Mouse (Mus musculus) kidney, adult 2 months (tissue): ENCODE measurements around the gene Gng12. TPM values are rescaled to one million over a fixed set of nuclear protein-coding genes. Genes with fewer than 3 reads are reported as not detected.
"Not testable (repeated sequence)": the region's sequence is repeated elsewhere in the genome, so short reads cannot be mapped to it uniquely, and the experiment has no call there.

Experiments used
- DNase-seq: peaks from one replicate; pipeline ENCODE4 v3.0.0; 2021
- H3K27ac ChIP-seq: fragments of 200-500 bp; 2 replicates; pipeline ENCODE4 v1.5.1; 2012; ENCODE audit warnings: low read depth, low read length, control low read depth, inconsistent platforms; ENCODE audit not compliant: insufficient read depth
- H3K27me3 ChIP-seq: fragments of 200-500 bp; replicated peaks from 2 replicates; pipeline ENCODE4 v1.6.1; 2012; ENCODE audit warnings: mild to moderate bottlenecking, moderate library complexity, low read length, inconsistent platforms; ENCODE audit not compliant: control insufficient read depth, insufficient read depth
- H3K36me3 ChIP-seq: fragments of 200-500 bp; 2 replicates; pipeline ENCODE4 v1.6.1; 2012; ENCODE audit warnings: mild to moderate bottlenecking, moderate library complexity, low read length, inconsistent platforms; ENCODE audit not compliant: control insufficient read depth, insufficient read depth
- H3K4me1 ChIP-seq: fragments of 200-500 bp; 2 replicates; pipeline ENCODE4 v1.6.1; 2011; ENCODE audit warnings: low read length; ENCODE audit not compliant: control insufficient read depth, insufficient read depth
- H3K4me3 ChIP-seq: fragments of 200-500 bp; 2 replicates; pipeline ENCODE4 v1.5.1; 2011; ENCODE audit warnings: mild to moderate bottlenecking, low read depth, low read length, control low read depth; ENCODE audit not compliant: insufficient read depth
- CTCF ChIP-seq: fragments of 200-500 bp; conservative IDR thresholded peaks from 2 replicates; pipeline ENCODE4 v1.5.1; 2011; ENCODE audit warnings: low read depth, mild to moderate bottlenecking, control low read depth, low read length, moderate library complexity, mixed read lengths; ENCODE audit not compliant: insufficient read depth, insufficient read length
- POLR2A ChIP-seq: fragments of 200-500 bp; IDR thresholded peaks from one replicate; pipeline ENCODE4 v1.6.1; 2011; ENCODE audit warnings: low read depth, low read length, control low read depth
- WGBS: fragments of 180-500 bp; shearing (Covaris S2); methylation state at CpG from one replicate; pipeline ENCODE4 v1.1.7; 2018; 5-methylcytosine and 5-hydroxymethylcytosine counted together
- polyA plus RNA-seq: library from polyadenylated mRNA; depleted of rRNA; stranded (reverse); fragments of >200 nt; gene quantifications from 2 replicates; pipeline ENCODE4 v1.2.3, GENCODE M21; 2012

Gng12 gene
- polyA plus RNA-seq, 1 experiment: 102 TPM

DNA sequence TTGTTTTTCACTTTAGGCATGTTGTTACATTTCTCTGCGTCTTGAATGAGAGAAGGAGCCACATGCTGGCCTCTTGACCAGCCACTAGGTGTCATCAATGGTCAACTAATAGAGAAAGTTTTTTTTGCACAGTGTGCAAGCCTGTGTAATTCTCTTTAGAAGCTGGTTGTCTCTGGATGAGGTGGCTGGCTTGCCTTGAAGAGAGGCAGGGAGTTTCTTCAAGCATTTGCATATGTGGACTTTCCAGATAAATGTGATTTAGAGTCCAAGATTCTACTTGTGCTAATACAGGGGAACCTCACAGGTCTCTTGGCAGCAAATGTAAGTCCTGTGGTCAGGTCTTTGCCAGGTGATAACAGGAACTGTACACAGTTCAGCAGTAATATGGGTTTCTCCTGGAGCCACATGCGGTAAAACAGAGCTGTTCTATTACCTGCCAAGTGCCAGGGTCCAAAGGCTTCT lies 66.4 kb downstream of the Gng12 start:
- no peaks in the 10 kb centered on the region for H3K27me3 ChIP-seq
- H3K27ac ChIP-seq: 0 out of 2 replicates have a peak overlapping the region, but pooled peaks have one; percentile 39
- H3K36me3 ChIP-seq: no peaks in the 10 kb centered on the region
- H3K4me1 ChIP-seq: peaks cover 35% of the 10 kb centered on the region
- 15% methylated on average over 2 of the region's 2 CpGs for WGBS
- H3K4me3 ChIP-seq: no peak overlapping the region
- peak; percentile 78 for DNase-seq
- TF ChIP-seq POLR2A (no peak), CTCF (peak; percentile 54)

DNA sequence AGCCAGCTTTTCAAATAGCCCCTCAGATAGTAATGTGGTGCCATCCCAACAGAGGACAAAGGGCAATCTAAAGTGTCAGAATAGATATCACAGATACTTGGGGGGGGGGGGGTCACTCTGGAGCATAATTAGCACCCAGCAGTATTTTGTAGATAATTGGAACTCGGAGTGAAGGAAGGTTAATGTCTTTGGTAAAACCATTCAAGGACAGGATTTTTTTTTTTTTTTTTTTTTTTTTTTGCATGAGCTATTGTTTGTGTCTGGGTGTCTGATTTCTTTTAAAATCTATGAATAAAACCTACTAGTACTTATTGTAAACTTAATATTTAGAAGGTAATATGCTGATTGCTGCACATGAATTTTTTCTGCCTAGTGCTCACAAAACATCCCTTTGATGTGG lies 66.9 kb downstream of the Gng12 start:
- no peaks in the 10 kb centered on the region for H3K36me3 ChIP-seq
- H3K4me1 ChIP-seq: peaks cover 40% of the 10 kb centered on the region
- H3K4me3 ChIP-seq: no peak overlapping the region
- no peaks in the 10 kb centered on the region for H3K27me3 ChIP-seq
- no peak for TF ChIP-seq CTCF
- TF ChIP-seq POLR2A: no peak
- DNase-seq: no peak
- 0 out of 2 replicates have a peak overlapping the region, but pooled peaks have one; percentile 39 for H3K27ac ChIP-seq
- WGBS: 25% methylated on average over 1 of the region's 1 CpGs

DNA sequence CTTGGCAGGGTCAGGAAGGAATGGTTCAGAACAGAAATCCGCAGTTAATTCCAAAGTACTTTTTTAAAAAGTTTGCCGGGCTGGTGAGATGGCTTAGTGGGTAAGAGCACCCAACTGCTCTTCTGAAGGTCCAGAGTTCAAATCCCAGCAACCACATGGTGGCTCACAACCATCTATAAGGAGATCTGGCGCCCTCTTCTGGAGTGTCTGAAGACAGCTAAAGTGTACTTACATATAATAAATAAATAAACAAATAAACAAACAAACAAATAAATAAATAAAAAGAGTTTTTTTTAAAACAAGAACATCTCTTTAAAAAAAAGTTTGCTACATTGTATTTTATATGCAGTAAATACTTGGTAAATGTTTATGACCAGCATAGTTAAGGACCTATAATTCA lies 67.5 kb downstream of the Gng12 start:
- H3K4me1 ChIP-seq: peaks cover 45% of the 10 kb centered on the region
- not testable (repeated sequence) for H3K36me3 ChIP-seq, H3K27me3 ChIP-seq, H3K27ac ChIP-seq, DNase-seq, H3K4me3 ChIP-seq
- 77% methylated on average over 3 of the region's 3 CpGs for WGBS

DNA sequence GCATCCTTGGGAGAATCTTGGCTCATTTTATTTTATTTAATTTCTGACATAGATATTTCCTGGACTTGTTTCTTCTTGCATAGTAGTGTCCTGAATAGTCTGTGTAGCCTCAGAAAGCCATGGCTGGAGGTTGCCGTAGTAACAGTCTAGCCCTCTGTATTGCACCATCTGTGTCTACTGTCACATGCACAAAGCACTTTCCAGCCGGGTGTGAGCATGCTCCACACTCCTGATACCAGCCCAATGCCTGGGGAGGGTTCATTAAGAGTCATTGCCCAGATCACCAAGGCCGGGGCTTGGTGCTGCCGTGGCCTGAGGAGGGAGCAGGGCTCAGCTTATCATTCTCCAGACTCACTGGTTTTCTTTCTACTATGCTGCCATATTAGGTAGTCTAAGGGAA lies 68.0 kb downstream of the Gng12 start:
- TF ChIP-seq CTCF (no peak), POLR2A (no peak)
- Histone ChIP-seq H3K27me3 (no peaks in the 10 kb centered on the region), H3K36me3 (no peaks in the 10 kb centered on the region), H3K27ac (no peak overlapping the region), H3K4me3 (no peak overlapping the region), H3K4me1 (peaks cover 48% of the 10 kb centered on the region)
- no peak for DNase-seq
- 64% methylated on average over 4 of the region's 4 CpGs for WGBS

DNA sequence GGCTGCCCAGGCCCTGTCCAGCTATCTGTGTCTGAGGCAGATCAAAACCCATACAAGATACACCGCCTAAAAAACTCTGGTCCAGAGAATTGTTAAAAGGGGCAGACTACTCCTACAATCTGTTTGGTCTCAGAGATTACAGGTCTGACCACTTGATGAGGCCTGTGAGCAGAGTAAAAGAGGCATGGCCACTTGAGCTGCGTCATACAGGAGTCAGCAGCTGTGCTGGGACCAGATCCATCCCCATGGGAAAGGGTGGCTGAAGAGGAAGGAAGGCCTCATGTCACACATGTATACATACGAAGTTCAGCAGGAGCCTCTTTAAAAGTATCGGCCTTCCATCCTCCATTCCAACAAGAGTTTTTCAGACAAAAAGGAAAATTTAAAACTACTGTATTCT lies 69.0 kb downstream of the Gng12 start:
- WGBS: 68% methylated on average over 4 of the region's 4 CpGs

DNA sequence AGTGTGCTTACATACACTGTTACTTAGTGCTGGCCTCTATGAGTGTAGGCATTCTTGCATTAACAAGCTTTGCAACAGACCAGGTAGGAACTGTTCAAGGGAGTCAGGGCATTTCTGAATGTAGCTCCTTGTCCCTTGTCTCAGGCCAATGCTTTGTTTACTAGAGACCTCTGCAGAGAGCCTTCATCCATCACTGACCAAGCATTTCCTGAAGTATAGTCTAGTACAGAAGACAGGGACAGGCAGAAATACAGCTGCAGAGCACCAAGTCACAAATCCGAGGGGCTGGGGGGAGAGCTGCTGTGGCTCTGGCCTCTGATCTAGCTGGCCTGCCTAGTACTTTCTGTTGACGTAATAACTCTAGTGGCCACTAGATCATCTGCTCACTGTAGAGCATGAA lies 71.6 kb downstream of the Gng12 start:
- no peaks in the 10 kb centered on the region for H3K36me3 ChIP-seq
- no peaks in the 10 kb centered on the region for H3K27me3 ChIP-seq
- TF ChIP-seq CTCF: no peak
- TF ChIP-seq POLR2A: no peak
- peak overlapping the region; percentile 69 for H3K27ac ChIP-seq
- DNase-seq: peak; percentile 83
- WGBS: 11% methylated on average over 2 of the region's 2 CpGs
- H3K4me3 ChIP-seq: no peak overlapping the region
- peaks cover 48% of the 10 kb centered on the region for H3K4me1 ChIP-seq

More for the DNA sequence above, 69.0 kb downstream of the Gng12 start:
- Histone ChIP-seq H3K27ac (no peak overlapping the region), H3K4me1 (peaks cover 49% of the 10 kb centered on the region), H3K27me3 (no peaks in the 10 kb centered on the region), H3K36me3 (no peaks in the 10 kb centered on the region), H3K4me3 (no peak overlapping the region)
- no peak for DNase-seq
- TF ChIP-seq CTCF (no peak), POLR2A (no peak)

DNA sequence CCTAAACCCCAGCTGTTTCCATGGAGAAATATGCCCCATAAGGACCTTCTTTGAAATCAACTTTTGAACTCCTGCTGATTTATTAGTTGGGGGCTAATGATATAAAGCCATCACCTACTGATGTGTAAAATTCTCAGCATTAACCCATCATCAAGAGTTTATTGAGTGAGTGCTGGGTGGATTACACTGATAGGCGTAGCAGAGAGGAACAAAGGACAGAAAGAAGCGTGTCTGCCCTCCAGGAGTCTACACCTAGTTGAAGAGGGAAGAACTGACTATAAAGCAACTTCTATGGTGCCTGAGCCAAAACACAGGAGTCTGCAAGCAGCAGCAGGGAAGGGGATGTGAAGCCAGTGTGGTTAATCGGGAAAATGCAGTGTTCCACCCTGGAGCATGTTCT lies 73.2 kb downstream of the Gng12 start:
- WGBS: 72% methylated on average over 3 of the region's 3 CpGs
- TF ChIP-seq CTCF (no peak), POLR2A (no peak)
- no peak for DNase-seq
- no peak overlapping the region for H3K4me3 ChIP-seq
- peaks cover 47% of the 10 kb centered on the region for H3K4me1 ChIP-seq
- H3K36me3 ChIP-seq: no peaks in the 10 kb centered on the region
- H3K27me3 ChIP-seq: no peaks in the 10 kb centered on the region
- H3K27ac ChIP-seq: no peak overlapping the region

DNA sequence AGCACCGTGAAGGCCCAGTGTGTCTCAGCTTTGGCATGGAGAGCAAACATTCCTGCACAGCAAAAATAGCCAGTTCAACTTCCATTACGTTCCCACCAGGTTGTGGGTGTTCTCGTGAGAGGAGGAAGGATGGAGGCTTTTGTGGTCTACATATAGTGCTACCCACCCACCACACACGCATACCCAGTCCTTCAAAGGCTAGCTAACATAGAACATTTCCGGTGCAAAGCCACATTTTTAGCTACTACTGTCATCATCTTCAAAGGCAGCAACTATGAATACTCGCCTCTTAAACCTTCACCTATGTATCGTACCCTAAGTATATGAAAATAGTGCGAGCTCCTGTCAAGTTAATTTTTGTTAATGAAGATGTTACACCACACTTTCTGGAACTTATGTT lies 76.1 kb downstream of the Gng12 start:
- no peak overlapping the region for H3K27ac ChIP-seq
- no peaks in the 10 kb centered on the region for H3K27me3 ChIP-seq
- DNase-seq: no peak
- H3K36me3 ChIP-seq: no peaks in the 10 kb centered on the region
- no peak for TF ChIP-seq CTCF
- no peak for TF ChIP-seq POLR2A
- no peak overlapping the region for H3K4me3 ChIP-seq
- H3K4me1 ChIP-seq: peaks cover 35% of the 10 kb centered on the region
- 71% methylated on average over 8 of the region's 8 CpGs for WGBS
